Mouse (Mus musculus) ES-E14 (cell line): ENCODE data around the gene Hist2h4.

Experiments used
- CHD2 ChIP-seq: IDR thresholded peaks from 2 replicates; pipeline ENCODE4 v1.6.1; 2014; ENCODE audit warnings: mild to moderate bottlenecking, low read depth, low read length, inconsistent platforms
- HCFC1 ChIP-seq: IDR thresholded peaks from 2 replicates; pipeline ENCODE4 v1.6.1; 2012; ENCODE audit warnings: low read length, inconsistent platforms, borderline replicate concordance; ENCODE audit not compliant: insufficient read depth

DNA sequence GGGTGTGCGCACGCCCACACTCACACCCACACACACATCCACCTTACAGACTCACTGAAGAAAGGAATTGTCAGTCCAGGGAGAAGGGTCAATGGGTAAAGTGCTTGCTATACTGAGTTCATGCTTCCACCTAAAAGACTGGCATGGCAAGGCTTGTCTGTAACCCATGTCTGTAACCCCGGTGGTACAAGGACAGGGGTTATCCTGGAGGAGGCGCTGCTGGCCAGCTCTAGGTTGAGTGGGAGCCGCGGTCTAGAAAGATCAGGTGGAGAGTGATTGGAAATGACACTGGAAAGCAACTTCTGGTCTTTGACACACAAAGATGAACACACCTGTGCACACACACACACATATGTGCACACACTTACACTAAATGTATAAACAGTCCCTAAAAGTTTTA is 17.5 kb upstream of the Hist2h4 start:
- TF ChIP-seq CHD2 (no peak), HCFC1 (no peak)
